Mouse (Mus musculus): ENCODE measurements at regions not wholly inside any gene's neighbourhood (a gene's known extent, or its start where the extent isn't known, plus 50 kb on each side); places are given as distances from the start of the nearest gene placed in this dataset.

DNA sequence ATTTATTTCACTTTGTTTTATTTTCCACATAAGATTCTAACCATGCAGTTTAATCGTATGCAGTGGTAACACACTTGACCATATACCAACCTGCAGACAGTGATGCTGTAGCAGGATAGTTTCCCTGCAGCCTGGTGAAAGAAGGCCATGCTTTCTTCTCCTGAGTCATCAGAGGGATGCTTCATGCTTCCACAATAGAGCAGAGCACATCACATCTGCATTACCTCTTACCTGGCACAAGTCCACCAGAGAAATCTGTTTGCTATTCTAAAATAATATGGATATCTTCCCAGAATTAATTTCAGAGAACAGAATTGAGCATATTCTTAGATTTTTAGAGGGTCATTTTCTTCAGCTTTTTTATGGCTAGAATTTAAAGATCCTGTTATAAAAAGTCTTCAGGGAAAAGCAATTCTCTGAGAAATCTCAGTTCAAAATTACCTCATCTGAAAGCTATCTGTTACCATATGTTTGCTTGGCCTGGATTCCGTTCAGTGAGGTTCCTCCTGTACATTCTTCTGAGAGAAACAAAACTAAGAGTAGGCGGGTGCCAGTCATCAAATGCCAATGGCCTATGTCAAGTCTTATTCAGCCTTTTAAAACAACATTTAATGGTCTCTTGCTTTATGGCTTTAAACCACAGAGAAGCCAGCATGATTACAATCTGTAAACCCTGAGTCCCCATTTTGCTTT is 87.3 kb upstream of the Arsj start:
- no peak overlapping the region for H3K27ac ChIP-seq (ENCODE audit: low read depth, low read length)
- no peaks in the 10 kb centered on the region for H3K27me3 ChIP-seq (replicated peaks; ENCODE audit: control insufficient read depth, insufficient read depth, low read length)
- no peaks in the 10 kb centered on the region for H3K9me3 ChIP-seq (ENCODE audit: control insufficient read depth)
- ATAC-seq, result no peak
- no peak for TF ChIP-seq CTCF (IDR thresholded peaks at IDR 0.05; ENCODE audit: low read depth)
- H3K36me3 ChIP-seq (ENCODE audit: control insufficient read depth, insufficient read depth), result no peaks in the 10 kb centered on the region
- H3K4me2 ChIP-seq (replicated peaks; ENCODE audit: low read depth), result no peak overlapping the region
- 57% methylated on average over 3 of the region's 3 CpGs for WGBS
- no peak overlapping the region for H3K4me3 ChIP-seq (ENCODE audit: low read depth, low read length)
- H3K9ac ChIP-seq (ENCODE audit: low read depth, low read length), result no peak overlapping the region
- no peaks in the 10 kb centered on the region for H3K4me1 ChIP-seq (replicated peaks; ENCODE audit: control insufficient read depth, insufficient read depth, low read length)

- Histone ChIP-seq H3K9me3 (ENCODE audit: control insufficient read depth) (no peaks in the 10 kb centered on the region), H3K36me3 (ENCODE audit: control insufficient read depth, insufficient read depth) (no peaks in the 10 kb centered on the region), H3K4me1 (replicated peaks; ENCODE audit: control insufficient read depth, insufficient read depth, low read length) (no peaks in the 10 kb centered on the region), H3K9ac (ENCODE audit: low read depth, low read length) (no peak overlapping the region), H3K4me3 (ENCODE audit: low read depth, low read length) (no peak overlapping the region), H3K4me2 (replicated peaks; ENCODE audit: low read depth) (no peak overlapping the region), H3K27ac (ENCODE audit: low read depth, low read length) (no peak overlapping the region), H3K27me3 (replicated peaks; ENCODE audit: control insufficient read depth, insufficient read depth, low read length) (no peaks in the 10 kb centered on the region)
- no peak for TF ChIP-seq CTCF (IDR thresholded peaks at IDR 0.05; ENCODE audit: low read depth)
- 78% methylated on average over 7 of the region's 7 CpGs for WGBS
- ATAC-seq, result no peak
Observed at GRCm38 (mm10) chr3:126284294-126285090, 79.0 kb upstream of the Arsj start.

- ATAC-seq, result no peak
- no peak for TF ChIP-seq CTCF (IDR thresholded peaks at IDR 0.05; ENCODE audit: low read depth)
- no peaks in the 10 kb centered on the region for H3K36me3 ChIP-seq (ENCODE audit: control insufficient read depth, insufficient read depth)
- H3K9me3 ChIP-seq (ENCODE audit: control insufficient read depth), result no peaks in the 10 kb centered on the region
- no peak overlapping the region for H3K9ac ChIP-seq (ENCODE audit: low read depth, low read length)
- H3K4me2 ChIP-seq (replicated peaks; ENCODE audit: low read depth), result no peak overlapping the region
- H3K4me1 ChIP-seq (replicated peaks; ENCODE audit: control insufficient read depth, insufficient read depth, low read length), result no peaks in the 10 kb centered on the region
- no peaks in the 10 kb centered on the region for H3K27me3 ChIP-seq (replicated peaks; ENCODE audit: control insufficient read depth, insufficient read depth, low read length)
- WGBS, result 72% methylated on average over 5 of the region's 5 CpGs
- H3K27ac ChIP-seq (ENCODE audit: low read depth, low read length), result no peak overlapping the region
- no peak overlapping the region for H3K4me3 ChIP-seq (ENCODE audit: low read depth, low read length)
Observed at GRCm38 (mm10) chr3:126292259-126292658, 71.2 kb upstream of the Arsj start.

DNA sequence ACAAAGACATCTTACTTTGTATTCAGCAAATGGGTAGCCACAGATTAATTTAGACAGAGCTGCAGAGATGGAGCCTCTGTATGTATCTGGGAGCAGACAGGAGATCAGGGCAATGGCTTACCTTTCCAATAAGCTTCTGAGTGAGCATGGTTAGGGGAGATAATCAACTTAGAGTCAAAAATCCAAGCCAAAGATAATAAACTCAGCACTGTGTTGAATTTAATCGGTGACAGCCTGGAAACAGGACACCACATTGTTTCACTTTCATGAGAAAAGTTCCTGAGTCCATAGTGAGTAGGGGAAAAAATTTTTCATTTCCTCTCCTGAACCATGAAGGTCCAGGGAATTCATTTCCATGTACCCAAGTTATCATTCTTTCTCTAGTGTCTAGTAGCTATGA is 70.7 kb upstream of the Arsj start:
- no peak for ATAC-seq
- no peak overlapping the region for H3K4me3 ChIP-seq (ENCODE audit: low read depth, low read length)
- no peak overlapping the region for H3K9ac ChIP-seq (ENCODE audit: low read depth, low read length)
- TF ChIP-seq CTCF (IDR thresholded peaks at IDR 0.05; ENCODE audit: low read depth), result no peak
- no peak overlapping the region for H3K27ac ChIP-seq (ENCODE audit: low read depth, low read length)
- no peak overlapping the region for H3K4me2 ChIP-seq (replicated peaks; ENCODE audit: low read depth)
- no peaks in the 10 kb centered on the region for H3K9me3 ChIP-seq (ENCODE audit: control insufficient read depth)
- H3K27me3 ChIP-seq (replicated peaks; ENCODE audit: control insufficient read depth, insufficient read depth, low read length), result no peaks in the 10 kb centered on the region
- no peaks in the 10 kb centered on the region for H3K4me1 ChIP-seq (replicated peaks; ENCODE audit: control insufficient read depth, insufficient read depth, low read length)
- no peaks in the 10 kb centered on the region for H3K36me3 ChIP-seq (ENCODE audit: control insufficient read depth, insufficient read depth)
- 67% methylated on average over 1 of the region's 1 CpGs for WGBS

DNA sequence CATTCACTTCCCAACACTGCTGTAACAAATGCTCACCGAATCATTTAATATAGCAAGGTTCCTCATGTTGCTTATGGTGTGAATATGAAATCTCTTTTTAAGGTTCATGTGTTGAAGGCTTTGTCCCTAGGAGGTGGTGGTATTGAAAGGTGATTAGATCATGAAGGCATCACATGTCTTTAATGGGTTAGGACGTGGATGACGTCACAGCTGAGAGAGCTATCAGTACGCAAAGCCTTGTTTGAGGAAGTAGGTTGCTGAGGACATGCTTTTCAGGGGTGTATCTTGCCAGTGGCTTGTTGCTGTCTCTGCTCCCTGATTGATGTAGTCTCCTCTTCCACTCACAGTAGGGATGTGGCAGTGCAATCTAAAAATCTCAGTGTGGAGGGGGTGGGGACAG is 69.8 kb upstream of the Arsj start:
- Histone ChIP-seq H3K9ac (ENCODE audit: low read depth, low read length) (no peak overlapping the region), H3K27ac (ENCODE audit: low read depth, low read length) (no peak overlapping the region), H3K4me2 (replicated peaks; ENCODE audit: low read depth) (no peak overlapping the region), H3K4me3 (ENCODE audit: low read depth, low read length) (no peak overlapping the region), H3K36me3 (ENCODE audit: control insufficient read depth, insufficient read depth) (no peaks in the 10 kb centered on the region), H3K4me1 (replicated peaks; ENCODE audit: control insufficient read depth, insufficient read depth, low read length) (no peaks in the 10 kb centered on the region), H3K9me3 (ENCODE audit: control insufficient read depth) (no peaks in the 10 kb centered on the region), H3K27me3 (replicated peaks; ENCODE audit: control insufficient read depth, insufficient read depth, low read length) (no peaks in the 10 kb centered on the region)
- TF ChIP-seq CTCF (IDR thresholded peaks at IDR 0.05; ENCODE audit: low read depth), result no peak
- no peak for ATAC-seq
- WGBS, result 83% methylated on average over 4 of the region's 4 CpGs

GRCm38 (mm10) chr3:126295932-126296331 is 67.6 kb upstream of the Arsj start:
- Histone ChIP-seq H3K27ac (ENCODE audit: low read depth, low read length) (no peak overlapping the region), H3K36me3 (ENCODE audit: control insufficient read depth, insufficient read depth) (no peaks in the 10 kb centered on the region), H3K4me3 (ENCODE audit: low read depth, low read length) (no peak overlapping the region), H3K27me3 (replicated peaks; ENCODE audit: control insufficient read depth, insufficient read depth, low read length) (no peaks in the 10 kb centered on the region), H3K9me3 (ENCODE audit: control insufficient read depth) (no peaks in the 10 kb centered on the region), H3K9ac (ENCODE audit: low read depth, low read length) (no peak overlapping the region), H3K4me2 (replicated peaks; ENCODE audit: low read depth) (no peak overlapping the region), H3K4me1 (replicated peaks; ENCODE audit: control insufficient read depth, insufficient read depth, low read length) (no peaks in the 10 kb centered on the region)
- WGBS, result 75% methylated on average over 1 of the region's 1 CpGs
- no peak for ATAC-seq
- TF ChIP-seq CTCF (IDR thresholded peaks at IDR 0.05; ENCODE audit: low read depth), result no peak
